Mouse (Mus musculus): ENCODE results near the gene Gm4491.
"Not testable (repeated sequence)": the region's sequence is repeated elsewhere in the genome, so short reads cannot be mapped to it uniquely, and the experiment has no call there.

Gene Gm4491

GRCm38 (mm10) chr14:57075537-57075936 lies 40.1 kb downstream of the Gm4491 start:
- DNase-seq: no peak

GRCm38 (mm10) chr14:57069906-57070305 lies 45.8 kb downstream of the Gm4491 start:
- not testable (repeated sequence) for DNase-seq

- no peak for DNase-seq
Measured at GRCm38 (mm10) chr14:57066053-57066452, 49.6 kb downstream of the Gm4491 start.

Measured in heart, adult 11 months (tissue).